Mouse (Mus musculus) olfactory bulb, adult 2 months (tissue): Measurements from ENCODE around the gene Zfp524.

Experiments used
- CTCF ChIP-seq: fragments of 200-500 bp; IDR thresholded peaks from 2 replicates; pipeline ENCODE4 v1.5.1; 2012; ENCODE audit warnings: low read depth, mild to moderate bottlenecking, low read length, moderate library complexity; ENCODE audit not compliant: insufficient read depth
- POLR2A ChIP-seq: fragments of 200-500 bp; IDR thresholded peaks from 2 replicates; pipeline ENCODE4 v1.6.1; 2012; ENCODE audit warnings: mild to moderate bottlenecking, low read depth, low read length, moderate library complexity; ENCODE audit not compliant: insufficient read depth

DNA sequence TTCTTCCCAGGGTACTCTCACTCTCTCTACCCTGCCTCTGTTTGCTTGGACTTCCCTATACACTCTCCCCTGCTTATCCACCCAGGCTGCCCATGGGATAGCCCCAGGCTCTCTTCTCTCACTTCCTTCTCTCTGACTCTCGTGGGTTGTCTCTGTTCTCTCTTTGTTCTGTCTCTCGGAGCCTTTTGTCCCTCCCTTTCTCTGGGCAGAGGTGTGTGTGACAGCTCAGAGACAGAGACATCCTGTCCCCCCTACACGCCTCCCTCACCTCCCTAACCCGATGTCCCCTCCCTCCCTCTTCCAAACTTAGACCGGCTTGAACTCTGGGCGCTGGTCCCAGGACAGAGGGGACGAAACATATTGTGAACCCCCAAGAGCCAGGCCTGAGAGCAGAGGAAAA is 42.5 kb upstream of the Zfp524 start:
- no peak for TF ChIP-seq POLR2A
- no peak for TF ChIP-seq CTCF
